Mouse (Mus musculus): ENCODE results near the gene Oxsm. TPM values are rescaled to one million over a fixed set of nuclear protein-coding genes. Genes with fewer than 3 reads are reported as not detected.
A peak's percentile ranks its signal among the peaks of the same experiment; 100 is the strongest.

Gene Oxsm
- polyA plus RNA-seq, 1 experiment = 14.4 TPM

DNA sequence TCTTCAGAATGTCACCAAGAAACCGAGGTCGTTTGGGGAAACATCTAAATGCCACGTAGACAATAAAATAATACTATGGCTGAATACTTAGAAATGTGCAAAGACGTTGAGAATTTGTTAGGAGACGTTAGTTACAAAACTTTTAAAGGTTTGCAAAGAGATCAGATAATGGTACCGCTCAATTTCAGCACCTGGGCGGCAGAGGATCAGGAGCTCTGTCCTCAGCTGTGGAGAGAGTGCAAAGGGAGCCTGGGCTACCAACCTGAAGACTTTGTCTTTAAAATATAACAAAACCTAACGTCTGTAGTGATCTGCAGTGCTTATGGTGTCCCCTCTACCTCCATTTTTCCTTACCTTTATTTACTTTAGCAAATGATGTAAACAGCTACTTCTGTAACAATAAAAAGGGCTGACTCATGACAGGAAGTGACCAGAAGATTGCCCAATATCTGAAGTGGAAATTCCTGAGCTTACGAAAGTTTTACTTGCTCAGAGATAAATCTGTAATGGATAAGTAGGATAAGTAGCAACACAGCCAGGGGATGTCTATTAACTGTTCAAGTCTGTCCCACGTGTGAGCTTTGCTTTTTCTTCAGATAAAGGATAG, 5.9 kb downstream of the Oxsm start:
- Histone ChIP-seq H3K4me3 (ENCODE audit: insufficient read depth, low read length) (peak overlapping the region; percentile 94), H3K27ac (ENCODE audit: insufficient read depth, low read depth, low read length) (peak overlapping the region; percentile 90), H3K4me1 (ENCODE audit: control insufficient read depth, insufficient read depth, low read length) (peaks cover 25% of the 10 kb centered on the region)
- TF ChIP-seq CTCF (IDR thresholded peaks at IDR 0.05; ENCODE audit: low read depth, low read length) (no peak), POLR2A (IDR thresholded peaks at IDR 0.05; ENCODE audit: borderline replicate concordance, low read depth, low read length) (no peak)

DNA sequence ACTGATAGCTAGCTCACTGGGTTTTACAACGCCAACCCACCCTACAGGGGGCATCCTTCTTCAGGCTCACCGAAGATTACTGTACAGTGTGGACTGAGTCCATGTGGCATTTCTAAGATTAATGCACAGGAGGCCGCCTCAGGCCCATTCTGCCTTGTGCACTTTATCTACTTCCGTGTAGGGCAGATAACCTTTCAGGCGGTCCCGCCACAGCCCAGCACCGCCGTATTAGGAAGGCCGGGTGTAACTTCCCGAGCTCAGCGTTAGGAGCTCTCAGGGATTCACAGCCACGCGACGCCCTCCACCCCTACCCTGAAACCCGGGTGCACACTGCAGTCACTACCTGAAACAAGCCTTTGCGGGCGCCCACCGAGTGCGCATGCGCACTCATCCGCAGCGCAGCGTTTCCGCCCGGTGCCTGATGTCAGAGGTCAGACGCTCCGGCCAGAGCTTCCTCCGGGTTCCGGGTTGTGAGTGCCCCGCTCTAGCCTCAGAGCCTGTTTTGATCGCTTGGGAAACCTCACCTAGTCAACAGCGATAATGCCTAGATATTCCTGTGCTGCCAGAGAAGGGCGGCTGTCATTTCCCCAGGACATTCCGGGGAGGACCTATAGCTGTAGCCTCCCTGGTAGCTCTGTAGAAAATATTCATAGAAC, 6.5 kb downstream of the Oxsm start:
- Histone ChIP-seq H3K4me1 (ENCODE audit: control insufficient read depth, insufficient read depth, low read length) (peaks cover 23% of the 10 kb centered on the region), H3K4me3 (ENCODE audit: insufficient read depth, low read length) (peak overlapping the region; percentile 94), H3K27ac (ENCODE audit: insufficient read depth, low read depth, low read length) (peak overlapping the region; percentile 90)
- TF ChIP-seq CTCF (IDR thresholded peaks at IDR 0.05; ENCODE audit: low read depth, low read length) (no peak), POLR2A (IDR thresholded peaks at IDR 0.05; ENCODE audit: borderline replicate concordance, low read depth, low read length) (no peak)

DNA sequence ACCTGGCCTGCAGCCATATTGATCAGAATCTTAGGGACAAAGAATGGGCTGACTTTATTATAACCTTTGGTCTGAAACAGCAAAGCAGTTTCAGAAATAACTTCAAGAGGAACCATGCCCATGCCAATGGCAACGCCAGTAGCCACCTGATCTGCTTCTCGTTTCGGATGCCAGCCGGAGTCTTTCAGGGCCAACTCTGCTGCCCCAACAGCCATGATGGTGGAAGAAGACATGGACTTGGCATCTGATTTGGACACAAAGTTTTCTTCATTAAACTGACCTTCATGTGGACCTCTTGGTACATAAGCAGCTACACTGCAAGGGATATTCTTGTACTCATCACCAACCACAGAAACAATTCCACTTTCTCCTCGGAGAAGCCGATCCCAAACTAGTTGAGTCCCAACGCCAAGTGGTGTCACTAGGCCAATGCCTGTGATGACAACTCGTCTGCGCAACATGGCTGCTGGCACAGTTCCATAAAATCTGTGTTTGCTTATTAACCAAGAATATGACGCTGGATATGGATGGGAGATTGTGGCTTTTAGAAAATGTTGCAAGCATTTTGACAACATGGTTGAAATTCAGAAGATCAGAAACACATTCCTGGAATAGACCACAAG, 7.3 kb downstream of the Oxsm start:
- no peak for TF ChIP-seq CTCF (IDR thresholded peaks at IDR 0.05; ENCODE audit: low read depth, low read length)
- TF ChIP-seq POLR2A (IDR thresholded peaks at IDR 0.05; ENCODE audit: borderline replicate concordance, low read depth, low read length) = no peak
- Histone ChIP-seq H3K4me3 (ENCODE audit: insufficient read depth, low read length) (peak overlapping the region; percentile 94), H3K4me1 (ENCODE audit: control insufficient read depth, insufficient read depth, low read length) (peaks cover 23% of the 10 kb centered on the region), H3K27ac (ENCODE audit: insufficient read depth, low read depth, low read length) (peak overlapping the region; percentile 90; the same call in 1 of the 2 replicates)

DNA sequence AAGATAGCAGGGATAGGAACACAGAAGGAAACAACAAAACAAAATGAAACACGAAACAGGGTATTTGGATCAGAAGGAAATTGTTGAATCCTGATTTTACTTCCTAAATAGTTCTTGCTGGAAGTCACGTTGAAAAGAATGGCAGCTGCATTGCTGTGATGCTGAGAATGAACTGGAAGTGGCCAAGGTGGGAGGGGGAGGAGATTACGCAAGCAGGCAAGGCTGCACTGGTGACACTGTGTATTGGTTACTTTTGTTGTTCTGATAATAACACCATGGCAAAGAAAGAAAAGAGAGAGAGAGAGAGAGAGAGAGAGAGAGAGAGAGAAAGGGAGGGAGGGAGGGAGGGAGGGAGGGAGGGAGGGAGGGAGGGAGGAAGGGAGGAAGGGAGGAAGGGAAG, 13.1 kb downstream of the Oxsm start:
- TF ChIP-seq CTCF (IDR thresholded peaks at IDR 0.05; ENCODE audit: low read depth, low read length) = no peak
- no peak for TF ChIP-seq POLR2A (IDR thresholded peaks at IDR 0.05; ENCODE audit: borderline replicate concordance, low read depth, low read length)
- no peak overlapping the region for H3K4me3 ChIP-seq (ENCODE audit: insufficient read depth, low read length)
- H3K4me1 ChIP-seq (ENCODE audit: control insufficient read depth, insufficient read depth, low read length) = peaks cover 7% of the 10 kb centered on the region; the same call in 1 of the 2 replicates
- no peak overlapping the region for H3K27ac ChIP-seq (ENCODE audit: insufficient read depth, low read depth, low read length)

DNA sequence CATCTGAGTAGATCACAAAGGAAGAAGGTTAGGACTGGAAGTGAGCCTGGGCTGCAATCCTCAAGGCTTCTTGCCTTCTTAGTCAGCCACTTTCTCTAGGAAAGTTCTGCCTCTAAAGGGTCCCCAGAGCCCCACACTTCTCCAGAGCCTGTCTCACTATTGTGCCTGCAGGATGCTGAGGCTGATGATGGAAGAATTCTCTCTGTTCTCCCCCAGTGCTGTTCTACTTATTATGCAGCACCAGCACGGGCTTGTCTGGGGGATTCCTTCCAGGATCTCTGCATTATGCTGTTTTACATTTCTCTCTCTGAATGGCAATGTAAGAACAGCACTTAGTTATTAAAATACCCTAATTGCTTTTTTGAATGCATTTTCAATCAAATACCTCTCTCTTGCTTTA, 16.1 kb downstream of the Oxsm start:
- no peak overlapping the region for H3K4me3 ChIP-seq (ENCODE audit: insufficient read depth, low read length)
- TF ChIP-seq CTCF (IDR thresholded peaks at IDR 0.05; ENCODE audit: low read depth, low read length) (no peak), POLR2A (IDR thresholded peaks at IDR 0.05; ENCODE audit: borderline replicate concordance, low read depth, low read length) (no peak)
- H3K4me1 ChIP-seq (ENCODE audit: control insufficient read depth, insufficient read depth, low read length) = no peaks in the 10 kb centered on the region
- no peak overlapping the region for H3K27ac ChIP-seq (ENCODE audit: insufficient read depth, low read depth, low read length)

DNA sequence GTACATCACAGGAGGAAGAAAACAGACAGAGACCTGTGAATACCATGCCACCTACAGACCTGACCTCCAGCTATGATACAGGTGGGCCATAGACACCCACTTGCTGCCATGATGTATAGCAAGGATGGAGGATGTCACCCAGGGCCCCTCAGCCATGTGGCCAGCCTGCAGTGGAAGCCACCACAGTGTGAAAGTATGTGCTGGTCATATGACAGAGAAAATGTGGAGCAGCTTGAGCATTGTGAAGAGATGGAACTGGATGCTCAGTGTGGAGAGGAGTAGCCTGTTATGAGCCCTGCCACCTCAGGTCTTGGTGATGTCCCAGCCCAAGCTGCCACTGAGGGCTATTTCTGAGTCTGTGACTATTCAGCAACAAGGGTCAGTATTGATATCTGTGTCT, 19.0 kb downstream of the Oxsm start:
- H3K4me3 ChIP-seq (ENCODE audit: insufficient read depth, low read length) = no peak overlapping the region
- no peaks in the 10 kb centered on the region for H3K4me1 ChIP-seq (ENCODE audit: control insufficient read depth, insufficient read depth, low read length)
- no peak overlapping the region for H3K27ac ChIP-seq (ENCODE audit: insufficient read depth, low read depth, low read length)
- no peak for TF ChIP-seq CTCF (IDR thresholded peaks at IDR 0.05; ENCODE audit: low read depth, low read length)

DNA sequence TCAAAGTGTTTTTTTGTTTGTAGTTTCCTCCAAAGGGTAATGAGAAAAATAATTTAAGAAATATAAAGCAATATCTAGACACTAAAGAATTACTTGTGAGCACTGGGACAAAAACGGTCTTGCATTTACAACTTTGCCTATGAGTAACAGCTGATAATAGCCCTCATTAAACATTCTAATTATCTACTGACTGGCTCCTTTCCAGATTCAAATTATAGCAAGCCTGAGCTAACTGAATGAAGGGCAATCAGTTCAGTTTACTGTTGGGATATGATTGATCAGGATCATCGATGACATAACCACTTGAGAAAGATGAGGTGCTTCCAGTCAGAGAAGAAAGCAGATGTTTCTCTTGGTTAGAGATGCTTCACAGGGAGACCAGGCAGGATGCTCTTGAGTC, 20.2 kb downstream of the Oxsm start:
- H3K4me3 ChIP-seq (ENCODE audit: insufficient read depth, low read length) = no peak overlapping the region
- H3K4me1 ChIP-seq (ENCODE audit: control insufficient read depth, insufficient read depth, low read length) = no peaks in the 10 kb centered on the region
- no peak overlapping the region for H3K27ac ChIP-seq (ENCODE audit: insufficient read depth, low read depth, low read length)
- TF ChIP-seq CTCF (IDR thresholded peaks at IDR 0.05; ENCODE audit: low read depth, low read length) = no peak
- no peak for TF ChIP-seq POLR2A (IDR thresholded peaks at IDR 0.05; ENCODE audit: borderline replicate concordance, low read depth, low read length)

DNA sequence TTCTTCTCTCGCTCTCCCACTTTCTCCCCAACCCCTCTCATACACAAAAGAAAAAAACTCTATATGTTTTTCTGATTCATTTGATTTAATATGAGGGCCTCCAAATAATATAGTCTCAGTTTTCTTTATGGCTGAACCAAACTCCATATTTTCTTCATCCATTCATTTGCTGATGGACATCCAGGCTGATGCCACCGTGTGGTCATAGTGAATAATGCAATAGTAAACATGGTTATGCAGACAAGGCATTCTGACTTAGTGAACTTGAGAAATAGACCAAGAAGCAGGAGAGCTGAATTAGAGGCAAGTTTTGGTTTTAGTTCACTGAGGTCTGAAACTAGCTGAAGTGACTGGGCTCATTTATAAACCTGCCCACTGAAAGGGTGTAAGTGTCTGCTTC, 30.6 kb downstream of the Oxsm start:
- H3K27ac ChIP-seq (ENCODE audit: insufficient read depth, low read depth, low read length) = no peak overlapping the region
- no peak for TF ChIP-seq POLR2A (IDR thresholded peaks at IDR 0.05; ENCODE audit: borderline replicate concordance, low read depth, low read length)
- no peak for TF ChIP-seq CTCF (IDR thresholded peaks at IDR 0.05; ENCODE audit: low read depth, low read length)
- no peaks in the 10 kb centered on the region for H3K4me1 ChIP-seq (ENCODE audit: control insufficient read depth, insufficient read depth, low read length)
- H3K4me3 ChIP-seq (ENCODE audit: insufficient read depth, low read length) = no peak overlapping the region

DNA sequence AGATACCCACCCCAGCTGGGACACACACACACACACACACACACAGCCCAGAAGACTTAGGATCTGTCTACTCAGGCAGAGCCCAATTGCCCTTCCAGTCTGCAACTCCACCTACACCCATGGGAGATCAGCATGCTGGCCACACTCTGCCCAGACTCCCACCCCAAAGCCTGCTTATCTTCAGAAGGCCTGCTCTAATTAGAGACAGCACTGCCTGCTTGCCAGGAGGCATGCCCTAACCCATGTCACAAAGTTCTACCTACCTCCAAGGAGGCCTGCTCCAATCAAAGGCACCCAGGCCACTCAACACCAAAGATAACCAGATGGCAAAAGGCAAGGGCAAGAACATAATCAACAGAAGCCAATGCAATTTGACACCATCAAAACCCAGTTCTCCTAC, 41.9 kb downstream of the Oxsm start:
- Histone ChIP-seq H3K4me3 (ENCODE audit: insufficient read depth, low read length) (no peak overlapping the region), H3K27ac (ENCODE audit: insufficient read depth, low read depth, low read length) (no peak overlapping the region), H3K4me1 (ENCODE audit: control insufficient read depth, insufficient read depth, low read length) (no peaks in the 10 kb centered on the region)
- TF ChIP-seq CTCF (IDR thresholded peaks at IDR 0.05; ENCODE audit: low read depth, low read length) (no peak), POLR2A (IDR thresholded peaks at IDR 0.05; ENCODE audit: borderline replicate concordance, low read depth, low read length) (no peak)

DNA sequence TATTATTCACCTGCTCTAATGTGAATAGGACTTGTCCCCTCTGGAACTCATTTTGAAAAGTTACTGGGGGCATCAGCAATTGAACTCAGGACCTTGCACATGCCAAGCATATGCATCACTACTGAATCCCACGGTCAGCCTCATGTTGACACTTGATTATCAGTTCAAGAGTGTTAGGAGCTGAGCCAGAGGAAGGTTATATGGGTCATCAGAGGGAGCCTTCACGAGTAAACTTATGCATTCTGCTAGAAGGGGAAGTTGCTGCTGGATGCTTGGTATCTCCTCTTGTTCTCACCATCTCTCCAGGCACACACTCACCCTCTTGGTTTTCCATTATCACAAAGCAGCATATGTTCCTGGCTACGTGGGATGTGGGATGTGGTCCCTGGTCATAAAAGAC, 47.9 kb downstream of the Oxsm start:
- TF ChIP-seq POLR2A (IDR thresholded peaks at IDR 0.05; ENCODE audit: borderline replicate concordance, low read depth, low read length) (no peak), CTCF (IDR thresholded peaks at IDR 0.05; ENCODE audit: low read depth, low read length) (no peak)
- Histone ChIP-seq H3K4me1 (ENCODE audit: control insufficient read depth, insufficient read depth, low read length) (no peaks in the 10 kb centered on the region), H3K4me3 (ENCODE audit: insufficient read depth, low read length) (no peak overlapping the region), H3K27ac (ENCODE audit: insufficient read depth, low read depth, low read length) (no peak overlapping the region)

All from bone marrow macrophage, adult 2 months (primary cell).